Mouse (Mus musculus): Measurements from ENCODE around the gene AC124108.1. TPM values are rescaled to one million over a fixed set of nuclear protein-coding genes. Genes with fewer than 3 reads are reported as not detected.

The AC124108.1 gene
- polyA plus RNA-seq, 1 experiment: not detected

DNA sequence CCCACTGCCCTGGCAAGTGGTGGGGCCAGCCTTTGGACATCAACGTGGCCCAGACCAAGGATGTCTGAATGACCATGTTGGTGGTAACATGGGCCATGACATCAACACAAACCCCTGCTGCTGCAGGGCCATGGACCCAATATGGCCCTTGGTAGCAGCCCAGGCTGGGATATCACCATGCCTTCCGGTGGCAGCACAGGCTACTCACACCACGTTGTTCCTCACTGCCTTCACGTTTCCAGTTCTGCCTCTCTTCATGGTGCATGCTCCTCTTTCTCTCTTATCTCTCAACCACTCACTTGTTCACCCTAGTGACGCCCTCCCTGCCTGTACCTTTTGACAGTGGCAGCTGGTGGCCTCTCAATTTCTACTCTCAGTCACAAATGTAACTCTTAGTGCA, 53.8 kb downstream of the AC124108.1 start:
- TF ChIP-seq POLR2A (IDR thresholded peaks at IDR 0.05; ENCODE audit: control insufficient read depth, extremely low read depth, insufficient read depth, low read length, poor library complexity) (no peak), CTCF (IDR thresholded peaks at IDR 0.05; ENCODE audit: borderline replicate concordance, control insufficient read depth, extremely low read depth, insufficient read depth, low read length, poor library complexity) (no peak)
- 90% methylated on average over 5 of the region's 5 CpGs for WGBS
- no peaks in the 10 kb centered on the region for H3K36me3 ChIP-seq (ENCODE audit: control insufficient read depth, insufficient read depth, low read length)
- no peak for DNase-seq
- no peaks in the 10 kb centered on the region for H3K27me3 ChIP-seq (ENCODE audit: control insufficient read depth, insufficient read depth, low read length)
- H3K4me1 ChIP-seq (replicated peaks; ENCODE audit: control insufficient read depth, insufficient read depth, low read length): no peaks in the 10 kb centered on the region
- H3K27ac ChIP-seq (ENCODE audit: control insufficient read depth, insufficient read depth, low read length): no peak overlapping the region
- H3K4me3 ChIP-seq (ENCODE audit: control insufficient read depth, insufficient read depth, low read length): no peak overlapping the region

DNA sequence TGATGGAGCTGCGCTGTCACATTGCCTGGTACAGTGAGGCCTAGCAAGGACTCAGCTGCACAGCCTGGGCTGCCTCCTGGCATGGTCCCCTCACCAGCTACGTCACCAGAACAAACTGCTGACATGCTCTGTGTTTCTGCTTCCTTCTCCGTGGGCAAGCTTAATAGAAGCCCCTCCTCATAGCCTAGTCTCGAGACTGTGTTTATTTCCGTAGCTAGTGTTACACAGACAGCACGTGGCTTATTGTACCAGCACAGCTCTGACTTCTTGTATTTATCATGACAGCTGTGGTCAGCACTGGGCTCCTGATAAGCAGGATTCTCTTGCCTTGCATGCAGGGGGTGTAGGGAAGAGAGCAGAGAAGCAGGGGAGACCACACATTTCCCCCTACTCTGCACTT, 54.9 kb downstream of the AC124108.1 start:
- Histone ChIP-seq H3K4me1 (replicated peaks; ENCODE audit: control insufficient read depth, insufficient read depth, low read length) (no peaks in the 10 kb centered on the region), H3K27ac (ENCODE audit: control insufficient read depth, insufficient read depth, low read length) (no peak overlapping the region), H3K36me3 (ENCODE audit: control insufficient read depth, insufficient read depth, low read length) (no peaks in the 10 kb centered on the region), H3K4me3 (ENCODE audit: control insufficient read depth, insufficient read depth, low read length) (no peak overlapping the region), H3K27me3 (ENCODE audit: control insufficient read depth, insufficient read depth, low read length) (no peaks in the 10 kb centered on the region)
- no peak for DNase-seq
- TF ChIP-seq POLR2A (IDR thresholded peaks at IDR 0.05; ENCODE audit: control insufficient read depth, extremely low read depth, insufficient read depth, low read length, poor library complexity): no peak
- TF ChIP-seq CTCF (IDR thresholded peaks at IDR 0.05; ENCODE audit: borderline replicate concordance, control insufficient read depth, extremely low read depth, insufficient read depth, low read length, poor library complexity): no peak
- 36% methylated on average over 6 of the region's 6 CpGs for WGBS

DNA sequence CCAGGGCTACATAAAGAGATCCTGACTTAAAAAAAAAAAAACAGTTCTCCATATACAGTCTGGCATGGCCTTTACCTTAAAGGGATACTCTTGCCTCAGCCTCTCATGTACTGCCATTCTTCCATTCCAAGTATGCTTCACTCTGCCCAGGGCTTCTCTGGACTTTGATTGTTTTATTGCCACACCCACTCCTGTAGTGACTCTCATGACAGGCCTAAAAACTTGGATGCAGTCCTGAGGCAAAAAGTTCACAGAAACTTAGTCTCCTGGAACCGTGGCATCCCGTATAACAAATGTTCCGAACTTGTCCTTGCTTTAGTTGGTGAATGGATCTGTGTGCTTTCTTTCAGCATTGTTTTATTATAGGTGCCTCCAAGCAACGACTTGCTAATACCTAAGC, 55.4 kb downstream of the AC124108.1 start:
- no peak overlapping the region for H3K4me3 ChIP-seq (ENCODE audit: control insufficient read depth, insufficient read depth, low read length)
- no peaks in the 10 kb centered on the region for H3K4me1 ChIP-seq (replicated peaks; ENCODE audit: control insufficient read depth, insufficient read depth, low read length)
- no peak for TF ChIP-seq POLR2A (IDR thresholded peaks at IDR 0.05; ENCODE audit: control insufficient read depth, extremely low read depth, insufficient read depth, low read length, poor library complexity)
- TF ChIP-seq CTCF (IDR thresholded peaks at IDR 0.05; ENCODE audit: borderline replicate concordance, control insufficient read depth, extremely low read depth, insufficient read depth, low read length, poor library complexity): no peak
- WGBS: 93% methylated on average over 4 of the region's 4 CpGs
- H3K36me3 ChIP-seq (ENCODE audit: control insufficient read depth, insufficient read depth, low read length): no peaks in the 10 kb centered on the region
- H3K27me3 ChIP-seq (ENCODE audit: control insufficient read depth, insufficient read depth, low read length): no peaks in the 10 kb centered on the region
- DNase-seq: no peak
- no peak overlapping the region for H3K27ac ChIP-seq (ENCODE audit: control insufficient read depth, insufficient read depth, low read length)

DNA sequence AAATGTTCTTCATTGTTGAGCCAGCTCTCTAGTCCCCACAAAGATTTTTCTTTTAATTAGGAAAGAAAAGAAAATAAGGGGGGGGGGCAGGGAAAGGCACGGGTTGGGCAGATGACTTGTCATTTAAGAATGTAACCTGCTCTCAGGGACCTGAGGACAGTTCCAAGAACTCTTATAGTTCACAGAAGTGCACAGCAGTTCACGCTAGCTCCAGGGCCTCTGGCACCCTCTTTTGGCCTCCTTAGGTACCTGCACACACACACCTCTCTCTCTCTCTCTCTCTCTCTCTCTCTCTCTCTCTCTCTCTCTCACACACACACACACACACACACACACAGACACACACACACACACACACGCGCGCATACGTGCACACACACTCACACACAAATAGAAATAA, 63.2 kb downstream of the AC124108.1 start:
- no peak overlapping the region for H3K4me3 ChIP-seq (ENCODE audit: control insufficient read depth, insufficient read depth, low read length)
- no peaks in the 10 kb centered on the region for H3K4me1 ChIP-seq (replicated peaks; ENCODE audit: control insufficient read depth, insufficient read depth, low read length)
- H3K27me3 ChIP-seq (ENCODE audit: control insufficient read depth, insufficient read depth, low read length): no peaks in the 10 kb centered on the region
- WGBS: 93% methylated on average over 6 of the region's 6 CpGs
- H3K27ac ChIP-seq (ENCODE audit: control insufficient read depth, insufficient read depth, low read length): no peak overlapping the region
- H3K36me3 ChIP-seq (ENCODE audit: control insufficient read depth, insufficient read depth, low read length): no peaks in the 10 kb centered on the region
- no peak for TF ChIP-seq POLR2A (IDR thresholded peaks at IDR 0.05; ENCODE audit: control insufficient read depth, extremely low read depth, insufficient read depth, low read length, poor library complexity)
- TF ChIP-seq CTCF (IDR thresholded peaks at IDR 0.05; ENCODE audit: borderline replicate concordance, control insufficient read depth, extremely low read depth, insufficient read depth, low read length, poor library complexity): no peak
- no peak for DNase-seq

Other genes starting within 250 kb of the AC124108.1 start
- gene Slc45a3, start 228.5 kb upstream of the AC124108.1 start, polyA plus RNA-seq (2012; rRNA removed): 6.4 and 7.1 TPM in 2 replicates
- gene Elk4, start 183.8 kb upstream of the AC124108.1 start, polyA plus RNA-seq (2012; rRNA removed): 82.3 and 101 TPM in 2 replicates
- 5.6 and 5.8 TPM in 2 replicates for gene Mfsd4a, start 123.4 kb upstream of the AC124108.1 start, polyA plus RNA-seq (2012; rRNA removed)
- 7.6 and 8.6 TPM in 2 replicates for gene Cdk18, start 51.8 kb upstream of the AC124108.1 start, polyA plus RNA-seq (2012; rRNA removed)
- gene Lemd1, start within 50 bp of the AC124108.1 start, polyA plus RNA-seq (2012; rRNA removed): not detected in 2 replicates
- not detected in 2 replicates for gene Gm10188, start 38.3 kb downstream of the AC124108.1 start, polyA plus RNA-seq (2012; rRNA removed)
- 5.5 and 6.6 TPM in 2 replicates for gene Klhdc8a, start 107.2 kb downstream of the AC124108.1 start, polyA plus RNA-seq (2012; rRNA removed)
- 5.6 and 5.7 TPM in 2 replicates for gene Nuak2, start 124.7 kb downstream of the AC124108.1 start, polyA plus RNA-seq (2012; rRNA removed)
- gene Tmcc2, start 199.8 kb downstream of the AC124108.1 start, polyA plus RNA-seq (2012; rRNA removed): 4.1 and 5.3 TPM in 2 replicates
- gene Dstyk, start 226.1 kb downstream of the AC124108.1 start, polyA plus RNA-seq (2012; rRNA removed): 6.3 and 6.8 TPM in 2 replicates

All from thymus, adult 2 months (tissue).